Mouse (Mus musculus) adrenal gland, postnatal 14 days (tissue): Measurements from ENCODE around the gene Glis3. TPM values are rescaled to one million over a fixed set of nuclear protein-coding genes. Genes with fewer than 3 reads are reported as not detected.
A peak's percentile ranks its signal among the peaks of the same experiment; 100 is the strongest.

Source experiments
- DNase-seq: peaks from one replicate; pipeline ENCODE4 v3.0.0; 2021; ENCODE audit warnings: mixed read lengths
- total RNA-seq: library from RNA; stranded (reverse); gene quantifications from 2 replicates; pipeline ENCODE4 v1.2.3, GENCODE M21; 2021

Gene Glis3
- total RNA-seq, 1 experiment from 2014 or later = 6.4 TPM

DNA sequence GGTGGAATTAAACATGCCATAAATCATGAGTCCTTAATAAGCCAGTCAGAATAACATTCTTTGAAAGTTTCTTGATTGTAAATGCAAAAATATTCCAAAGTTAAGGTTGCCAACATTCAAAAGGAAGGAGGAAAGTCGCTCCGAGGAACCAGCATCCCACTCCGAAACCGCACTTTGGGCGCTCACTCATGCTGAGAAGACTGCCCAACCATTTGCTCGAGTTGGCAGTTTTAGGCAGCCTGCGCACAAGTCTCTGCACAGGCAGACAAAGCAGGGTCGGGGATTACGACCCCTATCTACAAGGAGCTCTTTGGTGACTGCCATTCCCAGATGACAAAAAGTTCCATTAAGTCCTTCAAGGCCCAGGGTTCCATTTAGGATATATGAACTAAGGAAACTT is 298.4 kb downstream of the Glis3 start:
- no peak for DNase-seq

DNA sequence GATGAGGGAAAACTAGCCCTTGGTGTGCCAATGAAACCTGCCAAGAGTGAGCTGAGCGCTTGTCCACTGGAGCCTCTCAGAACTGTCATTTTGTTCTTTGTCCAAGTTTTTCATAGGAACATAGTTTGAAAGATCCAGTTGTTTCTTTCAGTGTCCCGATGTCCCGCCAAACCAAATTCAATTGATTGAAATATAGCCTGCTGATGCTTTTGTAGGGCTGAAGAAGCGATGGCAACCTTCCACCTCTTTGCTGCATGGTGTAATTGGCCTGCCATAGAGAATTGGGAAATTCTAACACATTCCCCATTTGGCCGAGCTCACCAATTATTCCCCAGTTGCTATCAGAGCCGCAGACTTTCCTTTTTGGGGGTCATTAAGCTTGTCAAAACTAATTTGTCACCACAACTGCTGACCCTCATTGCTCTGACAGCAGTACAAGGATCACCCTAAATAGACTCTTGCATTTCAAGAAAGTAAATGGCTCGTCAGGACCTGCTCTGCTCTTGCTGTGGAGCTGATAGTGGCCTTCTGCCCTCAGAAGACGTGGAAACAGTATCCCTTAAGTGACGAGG is 299.1 kb downstream of the Glis3 start:
- DNase-seq = peak; percentile 36

DNA sequence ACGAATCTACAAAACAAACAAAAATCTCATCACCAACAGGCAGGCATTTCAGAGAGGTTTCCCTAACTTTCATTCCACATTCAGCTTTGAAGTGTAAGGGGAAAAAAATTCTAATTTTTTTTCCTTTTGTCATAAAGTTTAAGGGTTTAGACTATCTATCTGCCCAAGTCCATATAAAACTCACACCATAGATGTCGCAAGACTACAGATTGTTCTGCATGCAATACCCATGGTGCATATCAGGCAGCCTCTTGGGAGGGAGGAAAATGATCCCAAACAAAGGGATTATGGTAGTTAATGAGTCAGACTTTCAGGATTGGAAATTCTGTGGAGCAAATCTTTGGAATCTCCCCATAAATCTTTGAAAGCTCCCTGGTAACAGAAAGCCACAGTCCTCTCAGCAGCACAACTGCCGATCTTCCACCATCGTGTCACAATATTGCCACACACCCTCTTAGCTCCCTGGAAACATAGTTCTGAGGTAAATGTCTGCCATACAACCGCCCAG is 302.0 kb downstream of the Glis3 start:
- DNase-seq = no peak

DNA sequence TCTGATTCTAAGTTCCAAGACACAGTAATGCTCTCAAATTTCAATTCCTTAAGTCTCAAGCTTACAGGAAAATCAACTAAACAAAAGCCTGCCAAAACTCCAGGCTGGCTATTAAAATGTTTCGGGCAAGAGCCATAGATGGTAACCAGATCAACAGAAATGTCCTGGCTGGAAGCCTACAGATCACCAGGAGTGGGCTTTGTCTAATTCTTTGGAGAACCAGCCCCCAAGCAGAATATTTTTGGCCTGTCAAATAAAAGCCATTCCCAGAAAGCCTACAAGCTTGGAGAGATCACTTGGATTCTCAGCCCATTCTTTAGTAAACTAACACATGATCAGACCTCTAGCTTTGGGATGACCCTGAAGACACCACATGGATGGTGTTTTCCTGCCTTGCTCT is 303.5 kb downstream of the Glis3 start:
- DNase-seq = no peak

DNA sequence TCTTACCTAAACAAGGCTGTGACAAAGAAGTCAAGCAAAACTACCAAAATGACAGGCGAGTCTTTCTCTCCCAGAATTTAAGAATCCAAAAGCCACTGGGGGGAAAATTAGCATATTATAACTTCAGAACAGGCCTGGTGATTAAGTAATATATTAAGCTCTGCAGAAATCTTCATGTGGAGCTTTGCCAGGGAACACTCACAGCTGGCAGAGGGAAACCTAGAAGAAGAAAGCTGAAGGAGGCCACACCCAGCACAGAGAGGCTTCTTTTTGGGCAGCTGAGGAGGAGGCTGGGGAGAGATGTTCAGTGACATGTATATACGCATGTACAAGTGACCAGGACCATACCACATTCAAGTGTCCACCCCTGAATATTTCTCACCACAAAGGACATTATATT is 304.1 kb downstream of the Glis3 start:
- peak; percentile 35 for DNase-seq

DNA sequence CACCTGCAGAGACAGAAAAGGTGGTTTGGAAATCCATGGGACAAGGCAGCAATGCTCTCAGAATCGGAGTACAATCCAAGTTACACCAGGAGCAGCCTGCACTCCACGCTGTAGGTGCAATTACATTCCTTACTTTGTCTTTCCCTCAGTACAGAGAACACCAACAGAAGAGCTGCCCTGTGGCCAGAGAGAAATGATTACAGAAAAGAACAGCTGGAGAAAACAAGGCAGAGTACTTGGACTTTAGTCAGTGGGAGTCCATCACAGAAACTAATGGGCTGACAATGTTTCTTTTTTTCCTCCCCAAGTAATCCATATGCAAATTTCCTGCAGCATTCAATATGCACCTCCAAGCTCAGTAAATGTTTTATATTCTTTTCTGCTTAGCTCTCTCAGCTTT is 305.4 kb downstream of the Glis3 start:
- DNase-seq = no peak

DNA sequence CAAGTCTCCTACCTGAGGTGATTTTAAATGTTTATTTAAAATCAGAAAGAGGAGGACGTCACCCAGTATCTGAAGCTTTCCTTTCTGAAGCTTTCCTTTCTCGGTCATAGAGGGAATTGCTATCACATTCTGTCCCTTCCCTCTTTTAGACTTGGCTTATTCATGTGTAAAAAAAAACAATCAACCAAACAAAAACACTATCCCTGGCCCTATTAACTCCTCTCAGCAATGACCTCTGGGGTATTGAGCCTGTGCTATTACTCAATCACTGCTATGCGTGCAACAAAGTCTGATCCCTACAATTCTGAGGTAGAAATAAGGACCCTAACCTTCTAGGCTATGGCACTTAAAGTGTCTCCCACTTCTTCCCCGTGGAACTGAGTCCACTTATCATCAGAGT is 311.7 kb downstream of the Glis3 start:
- no peak for DNase-seq

DNA sequence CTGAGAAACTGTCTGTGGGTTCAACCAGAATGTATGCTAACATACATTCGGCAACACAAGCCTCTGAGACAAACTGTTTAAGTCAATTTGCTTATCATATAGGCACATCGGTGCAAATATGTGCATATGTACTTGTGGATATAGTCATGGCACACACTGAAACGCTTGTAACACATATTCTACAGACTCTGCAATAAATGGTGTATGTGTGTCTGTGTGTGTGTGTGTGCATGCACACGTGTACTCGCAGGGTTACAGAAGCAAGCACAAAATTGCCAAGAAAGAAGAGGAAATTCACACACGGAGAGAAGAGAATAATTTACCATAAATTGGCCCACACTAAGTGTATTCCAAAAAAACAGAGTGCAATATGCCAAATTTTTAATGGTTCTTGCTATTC is 312.6 kb downstream of the Glis3 start:
- no peak for DNase-seq

DNA sequence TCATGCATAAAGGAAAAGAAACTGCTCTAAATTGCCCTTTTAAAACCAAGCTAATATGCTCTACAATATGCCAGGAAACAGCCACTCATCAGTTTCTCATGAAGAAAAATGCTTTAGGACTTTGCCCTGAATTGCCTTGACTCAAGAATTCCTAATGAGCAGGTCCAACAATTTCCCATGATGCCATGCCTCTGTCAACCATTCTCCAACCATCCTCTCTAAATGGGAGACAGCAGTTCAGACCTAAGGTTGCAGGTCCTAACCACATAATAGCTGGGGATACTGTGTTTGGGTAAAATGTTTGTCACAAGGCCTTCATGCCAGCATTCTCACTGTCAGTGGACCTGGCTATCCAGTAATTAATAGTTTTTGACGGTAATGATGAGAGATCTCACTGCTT is 313.1 kb downstream of the Glis3 start:
- DNase-seq = no peak

DNA sequence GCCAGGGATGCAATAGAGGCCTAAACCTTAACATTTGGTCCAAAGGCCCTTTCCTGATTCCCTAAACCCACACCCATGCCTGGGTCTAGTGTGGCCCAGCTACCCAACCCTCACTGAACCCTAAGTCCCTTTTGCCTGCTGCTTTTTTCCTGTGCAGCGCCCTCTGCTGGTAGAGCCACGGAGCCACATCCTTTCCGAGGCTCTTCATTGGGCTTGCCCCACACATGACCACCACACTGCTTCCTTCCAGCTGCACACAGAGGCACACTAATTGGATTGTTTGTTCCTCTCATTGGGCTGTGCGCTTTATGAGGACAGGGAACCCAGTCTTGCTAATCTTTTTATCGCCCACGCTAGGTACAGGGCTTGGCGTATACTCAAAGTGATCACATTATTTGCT is 314.0 kb downstream of the Glis3 start:
- DNase-seq = peak; percentile 73

DNA sequence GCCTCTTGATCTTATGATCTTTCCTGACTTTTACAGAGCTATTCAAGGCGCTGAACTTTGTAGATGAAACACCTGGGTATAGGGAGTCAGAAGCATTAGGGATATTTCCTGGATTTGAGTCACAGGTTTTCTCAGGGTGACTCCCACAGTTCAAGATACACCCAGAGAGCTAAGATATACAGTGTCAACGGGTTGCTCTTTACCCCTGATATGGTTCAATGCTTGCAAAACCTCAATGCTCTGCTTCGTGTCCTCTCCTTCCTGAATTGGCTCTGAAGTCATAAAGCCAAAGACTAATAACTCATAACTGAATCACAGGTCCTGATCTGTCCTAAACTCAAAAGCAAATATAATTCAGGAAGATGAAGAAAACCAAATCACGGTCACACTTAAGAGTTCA is 319.0 kb downstream of the Glis3 start:
- DNase-seq = no peak

DNA sequence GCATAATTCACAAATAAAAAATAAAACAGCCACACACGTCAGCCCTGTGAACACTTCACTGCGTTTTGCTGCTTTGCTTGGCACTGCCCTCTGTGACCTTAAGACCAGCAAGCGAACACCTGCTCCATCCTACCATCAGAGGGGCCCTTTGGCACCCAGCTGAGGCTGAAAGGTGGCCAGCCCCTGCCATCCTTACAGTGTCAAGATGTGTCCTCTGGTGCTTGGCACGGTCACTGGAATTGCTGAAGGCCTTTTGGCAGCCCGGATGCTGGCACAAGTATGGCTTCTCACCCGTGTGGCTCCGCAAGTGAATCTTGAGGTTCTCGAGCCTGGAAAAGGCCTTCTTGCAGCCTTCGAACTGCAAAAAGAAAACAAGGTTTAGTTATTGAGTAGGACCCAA is 322.3 kb downstream of the Glis3 start:
- no peak for DNase-seq

DNA sequence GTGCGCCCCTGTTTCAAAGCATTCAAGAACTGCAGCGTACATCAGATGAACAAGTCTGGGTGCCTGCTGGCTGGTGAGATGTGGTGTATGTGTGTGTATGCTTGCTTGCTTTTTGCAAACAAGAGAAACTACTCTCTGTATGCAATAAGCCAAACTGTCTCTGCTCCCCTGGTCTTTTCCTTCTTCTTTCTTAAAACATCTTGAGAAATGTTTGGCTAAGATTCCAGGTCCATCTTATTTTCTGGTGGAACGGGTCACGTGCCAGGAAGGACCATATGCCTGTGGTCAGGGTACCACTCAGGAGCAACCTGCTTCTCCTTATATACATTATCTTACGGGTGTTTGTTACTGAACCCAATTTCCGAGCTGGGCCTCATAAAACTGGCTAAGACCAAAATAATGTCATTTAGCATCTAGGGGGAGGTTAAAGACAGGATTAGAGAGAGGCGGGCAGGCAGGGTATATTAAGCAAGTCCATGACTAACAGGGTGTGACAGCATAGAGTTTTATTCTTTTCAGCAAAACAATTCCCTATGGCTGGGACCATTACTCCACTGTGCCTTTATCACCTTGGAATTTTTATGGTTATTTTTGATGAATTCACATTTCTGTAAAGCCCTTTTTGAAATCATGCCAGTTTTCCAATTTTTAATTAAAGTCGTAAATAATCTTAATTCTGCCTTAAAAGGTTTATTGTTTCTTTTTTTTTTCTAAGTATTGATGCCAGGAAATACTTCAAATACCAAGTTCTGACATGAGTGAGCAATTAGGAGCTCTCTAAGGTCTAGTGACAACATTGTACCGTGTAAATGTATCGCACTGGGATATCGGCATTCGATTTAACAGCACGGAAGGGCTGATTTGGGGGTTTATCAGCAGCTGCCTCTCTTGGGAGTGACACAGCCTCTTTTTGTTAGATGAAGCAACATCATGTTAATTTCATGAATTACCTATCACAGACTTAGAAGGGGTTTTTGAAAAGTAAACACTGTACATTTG is 328.5 kb downstream of the Glis3 start:
- no peak for DNase-seq

DNA sequence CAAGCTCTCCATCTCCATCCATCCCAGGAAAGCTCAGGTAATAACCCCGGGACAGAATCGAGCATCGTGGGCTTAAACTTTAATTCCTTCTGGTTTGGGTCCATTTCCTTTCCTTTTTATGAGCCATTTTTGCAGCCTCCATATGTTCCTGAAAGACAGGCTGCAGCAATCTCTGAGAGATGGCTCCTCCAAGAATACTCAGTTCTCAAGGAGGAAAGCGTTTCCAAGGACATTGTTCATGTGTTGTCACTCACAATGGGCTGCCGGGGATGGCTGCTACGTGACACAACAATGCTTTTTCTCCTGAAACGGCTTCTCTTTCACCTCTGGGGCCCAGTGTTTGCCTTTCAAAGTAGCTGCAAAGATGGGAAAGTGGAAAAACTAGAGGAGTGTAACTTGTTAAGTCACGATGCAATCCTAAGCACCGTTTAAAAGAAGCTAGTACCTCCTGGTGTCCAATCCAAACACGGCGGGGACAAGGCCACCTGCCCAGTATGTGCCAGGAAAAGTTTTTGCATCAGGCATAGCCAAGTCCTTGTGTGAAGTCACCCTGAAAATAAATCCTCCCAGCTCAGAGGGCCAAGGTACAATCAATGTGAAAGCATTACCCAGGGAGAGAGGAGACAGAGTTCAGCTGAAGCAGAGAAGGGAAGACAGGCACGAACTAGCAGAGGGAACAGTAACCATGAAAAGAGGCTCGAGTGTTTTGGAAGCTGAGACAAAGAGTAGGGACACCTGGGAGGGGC is 332.6 kb downstream of the Glis3 start:
- peak; percentile 65 for DNase-seq

DNA sequence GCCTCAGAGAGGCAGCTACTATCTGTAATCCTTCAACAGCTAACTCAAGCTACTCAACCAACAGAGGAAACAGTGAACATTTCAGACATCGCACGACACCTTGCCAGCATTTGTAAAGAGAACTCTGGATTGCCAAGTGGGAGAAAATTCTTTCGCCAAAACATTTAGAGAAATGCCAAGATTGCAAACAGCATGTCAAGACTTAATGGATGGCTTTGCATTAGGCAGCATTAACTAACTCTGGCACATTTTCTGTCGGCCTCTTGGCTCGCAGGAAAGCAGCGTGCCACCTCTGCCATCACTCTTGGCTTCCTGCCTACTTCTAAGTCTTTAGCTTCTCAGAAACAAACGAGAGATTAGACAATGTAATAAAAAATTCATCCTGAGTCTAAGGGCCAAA is 336.2 kb downstream of the Glis3 start:
- no peak for DNase-seq

DNA sequence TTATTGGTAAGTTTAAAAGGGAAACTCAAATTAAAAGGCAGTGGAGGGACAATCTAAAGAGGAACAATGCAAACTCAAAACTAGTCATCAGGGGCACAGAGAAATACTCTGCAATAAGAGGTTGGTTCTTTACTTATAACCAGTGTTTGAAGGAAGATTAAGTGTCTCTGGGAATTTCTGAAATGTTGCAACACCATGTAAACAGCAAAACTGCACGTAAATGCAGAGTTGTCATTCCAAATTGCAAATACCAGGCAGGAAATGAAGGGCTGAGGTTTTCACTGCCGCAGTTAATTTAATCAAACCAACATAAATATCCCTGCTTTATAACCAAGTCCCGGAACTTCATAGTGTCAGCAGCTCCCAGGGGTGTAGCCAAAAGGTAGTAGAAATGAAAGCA is 342.3 kb downstream of the Glis3 start:
- DNase-seq = no peak

DNA sequence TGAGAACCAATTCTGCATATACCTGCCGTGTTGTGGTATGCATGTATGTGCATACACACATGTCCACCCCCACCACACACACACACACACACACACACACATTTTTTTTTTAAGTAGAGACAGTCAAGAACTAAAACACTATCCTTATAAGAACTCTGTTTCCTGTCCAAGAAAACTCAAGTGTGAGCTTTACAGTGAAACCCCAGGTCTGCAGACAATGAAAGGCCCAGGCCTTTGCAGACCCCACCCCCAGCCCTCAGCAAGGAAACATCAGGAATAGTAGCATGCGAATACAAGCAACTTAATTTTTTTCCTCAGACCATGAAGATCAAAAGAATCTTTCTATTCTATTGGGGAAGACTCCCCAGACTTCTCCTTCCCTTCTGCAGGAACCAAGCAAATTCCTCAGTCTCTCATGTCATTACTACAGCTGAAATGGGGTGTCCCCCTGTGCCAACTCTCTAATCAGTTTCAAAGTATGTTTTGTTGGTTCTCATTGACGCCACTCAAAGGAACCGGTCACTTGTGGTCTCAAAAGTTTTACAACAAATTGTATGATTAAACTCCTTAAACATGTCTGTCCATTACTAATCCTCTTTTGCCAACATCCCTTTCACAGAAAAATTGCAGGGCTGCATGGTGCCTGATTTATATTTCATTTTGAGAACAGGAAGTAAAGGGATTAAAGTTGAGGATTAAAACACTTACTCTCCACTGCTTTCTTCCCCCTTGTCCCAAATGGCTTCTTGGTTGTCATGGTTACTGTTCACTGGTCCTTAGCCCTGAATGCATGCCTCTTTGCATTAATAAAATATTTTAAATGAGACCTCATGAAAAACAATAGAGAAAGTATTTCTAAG is 343.0 kb downstream of the Glis3 start:
- no peak for DNase-seq

DNA sequence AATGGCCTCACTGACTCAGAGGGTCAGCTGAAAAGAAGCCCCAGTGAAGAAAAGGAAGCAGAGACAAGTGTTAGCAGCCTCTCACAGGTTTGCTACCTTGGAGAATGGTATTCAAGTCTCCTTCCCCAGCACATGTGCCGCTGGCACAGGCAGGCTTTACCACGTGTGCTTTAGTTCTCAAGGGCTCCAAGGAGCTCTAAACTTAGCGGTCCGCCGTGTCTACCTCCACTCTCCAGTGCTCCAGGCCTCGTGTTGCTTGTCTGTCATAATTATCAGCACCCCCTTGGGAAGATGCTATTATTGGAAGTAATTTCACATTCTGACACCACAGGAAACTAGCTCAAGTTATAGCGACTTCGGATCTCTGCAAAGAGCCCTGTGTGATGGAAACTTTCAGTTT is 344.0 kb downstream of the Glis3 start:
- no peak for DNase-seq

DNA sequence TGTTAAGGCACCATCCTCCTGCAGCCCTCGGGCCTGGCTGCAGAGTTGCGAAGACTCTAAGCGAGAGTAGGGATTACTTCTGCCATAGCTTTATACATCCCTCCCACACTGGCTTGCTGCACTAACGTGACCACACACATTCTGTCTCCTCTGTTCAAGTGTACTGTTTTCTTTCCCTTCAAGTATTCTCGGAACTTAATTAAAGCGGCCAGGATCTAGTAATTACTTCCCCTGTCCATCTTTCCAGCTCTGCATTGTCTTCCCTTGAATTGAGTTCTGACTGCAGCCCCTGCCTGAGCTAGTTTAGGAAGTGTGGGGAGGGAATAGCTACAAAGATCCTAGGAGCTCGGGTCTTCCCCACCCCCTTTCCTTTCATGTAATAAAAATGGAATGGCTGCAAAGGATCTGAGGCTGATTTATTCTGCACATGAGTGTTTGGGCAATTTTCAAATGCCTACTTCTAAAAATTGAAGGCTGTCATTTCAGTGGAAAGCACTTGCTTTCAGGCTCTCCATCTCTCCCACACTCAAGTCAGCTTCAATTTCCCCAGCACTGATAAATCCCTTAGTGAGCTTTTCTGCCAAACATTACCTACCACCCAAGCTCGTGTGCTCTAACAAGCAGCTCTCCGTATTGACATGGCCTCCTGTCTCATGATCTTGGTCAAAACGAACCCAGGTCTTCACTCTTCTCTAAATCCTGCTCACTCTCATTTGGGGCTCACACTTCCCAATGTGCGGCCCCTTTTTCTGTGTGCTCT is 346.7 kb downstream of the Glis3 start:
- no peak for DNase-seq

DNA sequence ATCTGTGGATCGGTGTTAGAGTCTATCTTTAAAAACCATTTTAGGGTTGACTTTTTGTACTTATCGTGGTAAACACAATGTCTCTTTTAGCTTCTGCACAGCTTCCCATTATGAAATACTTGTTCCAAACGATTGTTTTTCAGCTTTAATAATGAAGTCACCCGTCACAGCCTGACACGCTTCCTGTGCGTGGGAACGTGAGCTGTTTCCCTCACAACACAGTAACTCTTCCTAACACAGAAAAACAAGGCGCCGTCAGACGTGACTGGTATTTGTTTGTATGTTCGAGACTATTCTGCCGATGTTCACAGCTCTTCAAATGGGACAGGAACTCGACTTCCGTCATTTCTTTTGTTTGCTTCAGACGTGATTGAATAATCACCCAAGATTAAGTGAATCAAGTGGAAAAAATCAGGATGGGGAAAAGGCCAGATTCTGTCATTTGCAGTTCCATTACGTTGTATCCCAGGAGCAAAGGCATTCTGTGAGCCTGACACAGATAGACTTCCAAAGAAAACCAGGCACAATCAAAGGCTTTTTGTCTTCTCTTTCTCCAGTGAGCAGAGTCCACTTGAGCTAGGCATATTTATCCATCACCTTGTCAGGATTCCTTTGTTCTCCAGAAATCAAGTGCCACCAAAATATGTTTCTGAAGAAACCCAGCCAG is 351.3 kb downstream of the Glis3 start:
- no peak for DNase-seq

DNA sequence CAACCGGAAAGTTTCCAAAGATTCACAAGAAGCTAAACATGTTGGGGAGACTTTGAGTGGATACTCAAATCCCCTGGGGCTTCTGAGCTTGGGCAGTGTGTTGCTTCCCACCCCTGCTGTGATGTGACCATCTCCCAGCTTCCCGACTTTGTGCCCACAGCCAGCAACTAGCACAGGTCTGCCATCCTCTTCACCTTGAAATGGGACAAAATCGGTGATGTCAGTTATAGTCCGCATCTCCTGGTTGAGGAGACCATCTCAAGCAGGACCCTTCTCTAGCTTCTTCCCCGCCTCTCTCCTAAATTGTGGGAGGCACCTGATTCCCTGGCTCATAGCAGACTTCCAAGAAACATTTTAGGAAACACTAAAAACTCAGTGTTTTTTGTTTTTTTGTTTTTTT is 352.3 kb downstream of the Glis3 start:
- no peak for DNase-seq
